Mouse (Mus musculus): ENCODE data around the gene Anapc7. TPM values are rescaled to one million over a fixed set of nuclear protein-coding genes. Genes with fewer than 3 reads are reported as not detected.
"Not testable (repeated sequence)": the region's sequence is repeated elsewhere in the genome, so short reads cannot be mapped to it uniquely, and the experiment has no call there.

Gene Anapc7
- polyA plus RNA-seq, 1 experiment: not detected

DNA sequence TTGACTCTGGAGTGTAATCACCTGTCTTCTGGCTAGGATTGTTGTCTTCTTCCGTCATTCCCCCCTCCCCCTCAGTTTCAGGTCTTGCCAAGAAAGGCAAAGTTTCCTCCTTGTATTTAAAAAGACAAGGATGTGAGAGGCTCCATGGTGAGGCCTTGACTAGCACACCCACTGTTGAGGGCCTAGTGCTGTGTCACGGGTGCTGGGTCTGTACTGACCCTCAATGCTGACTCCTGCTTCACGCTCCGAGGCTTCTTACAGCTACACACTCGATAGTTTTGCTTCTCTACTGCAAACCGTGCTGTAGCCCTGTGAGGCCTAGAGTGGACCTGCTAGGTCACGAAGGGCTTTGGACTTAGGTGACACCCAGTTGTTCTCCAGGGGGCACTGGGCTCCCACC is 30.7 kb downstream of the Anapc7 start:
- 76% methylated on average over 7 of the region's 7 CpGs for WGBS
- Histone ChIP-seq H3K27ac (ENCODE audit: insufficient read depth, low read depth, low read length) (no peak overlapping the region), H3K4me1 (ENCODE audit: control insufficient read depth, insufficient read depth, low read length) (peaks cover 10% of the 10 kb centered on the region; the same call in 1 of the 2 replicates), H3K4me3 (ENCODE audit: insufficient read depth, low read depth, low read length) (no peak overlapping the region)
- TF ChIP-seq CTCF (IDR thresholded peaks at IDR 0.05; ENCODE audit: insufficient read depth, low read depth, low read length): no peak
- no peak for TF ChIP-seq POLR2A (IDR thresholded peaks at IDR 0.05; ENCODE audit: insufficient read depth, low read depth, low read length)

DNA sequence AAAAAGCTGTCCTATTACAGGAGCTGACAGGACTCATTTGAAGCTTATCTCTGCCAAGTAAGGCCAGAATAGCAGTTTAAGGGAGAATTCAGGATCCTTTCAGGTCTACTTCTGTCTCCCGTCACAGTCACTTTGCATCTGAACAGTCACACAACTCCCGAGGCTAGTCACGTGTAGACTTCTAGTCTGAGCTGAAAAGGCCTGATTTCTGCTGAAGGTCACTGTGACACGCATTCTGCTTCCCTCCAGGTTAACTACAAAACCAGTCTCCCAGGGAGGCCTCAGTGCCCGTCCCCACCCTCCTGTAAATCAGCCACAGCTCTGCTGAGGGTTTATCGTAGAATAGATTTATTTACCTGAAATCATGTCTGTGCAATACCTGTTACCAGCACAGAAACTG is 31.7 kb downstream of the Anapc7 start:
- H3K4me1 ChIP-seq (ENCODE audit: control insufficient read depth, insufficient read depth, low read length): peaks cover 10% of the 10 kb centered on the region; the same call in 1 of the 2 replicates
- no peak overlapping the region for H3K27ac ChIP-seq (ENCODE audit: insufficient read depth, low read depth, low read length)
- TF ChIP-seq POLR2A (IDR thresholded peaks at IDR 0.05; ENCODE audit: insufficient read depth, low read depth, low read length) (no peak), CTCF (IDR thresholded peaks at IDR 0.05; ENCODE audit: insufficient read depth, low read depth, low read length) (no peak)
- H3K4me3 ChIP-seq (ENCODE audit: insufficient read depth, low read depth, low read length): no peak overlapping the region
- 71% methylated on average over 6 of the region's 6 CpGs for WGBS

DNA sequence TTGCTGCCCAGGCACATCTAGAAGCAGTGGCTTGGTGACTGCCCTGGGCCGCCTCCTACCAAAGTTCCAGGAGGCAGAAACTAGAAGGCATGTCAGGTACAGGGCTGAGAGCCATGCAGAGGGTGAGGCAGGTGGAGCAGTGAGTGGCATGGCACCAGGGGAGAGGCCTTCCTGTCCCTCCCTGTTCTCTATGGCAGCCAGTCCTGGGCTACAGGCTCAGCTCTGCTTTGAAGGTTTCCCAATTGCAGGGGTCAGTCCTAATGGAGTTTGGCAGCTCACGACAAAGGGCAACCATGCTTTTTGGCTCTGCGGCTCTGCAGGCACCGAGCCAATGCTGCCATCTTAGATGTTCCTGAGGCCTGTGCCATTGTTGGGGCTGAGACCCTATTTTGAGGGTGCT is 32.9 kb downstream of the Anapc7 start:
- Histone ChIP-seq H3K27ac (ENCODE audit: insufficient read depth, low read depth, low read length) (no peak overlapping the region), H3K4me1 (ENCODE audit: control insufficient read depth, insufficient read depth, low read length) (peaks cover 10% of the 10 kb centered on the region; the same call in 1 of the 2 replicates)

DNA sequence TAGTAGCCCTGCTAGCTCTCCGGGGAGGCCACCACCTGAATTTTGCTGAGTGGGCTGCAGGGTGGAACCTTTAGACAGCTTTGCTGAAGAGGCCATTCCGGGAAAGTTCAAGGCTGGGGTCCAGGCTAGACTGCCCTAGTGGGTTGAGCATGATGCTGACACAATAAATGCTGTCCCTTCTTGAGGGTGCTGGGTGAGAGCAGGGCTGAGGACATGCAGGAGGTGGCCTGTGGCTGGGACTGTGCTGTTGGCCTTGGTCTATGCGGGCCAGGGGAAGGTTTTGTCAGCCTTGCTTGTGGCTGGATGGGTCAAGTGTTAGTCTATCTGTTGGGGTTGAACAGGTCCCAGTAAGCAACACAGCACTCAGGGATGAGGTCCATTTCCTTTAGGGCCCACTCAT is 33.4 kb downstream of the Anapc7 start:
- no peak for TF ChIP-seq CTCF (IDR thresholded peaks at IDR 0.05; ENCODE audit: insufficient read depth, low read depth, low read length)
- TF ChIP-seq POLR2A (IDR thresholded peaks at IDR 0.05; ENCODE audit: insufficient read depth, low read depth, low read length): no peak
- H3K4me1 ChIP-seq (ENCODE audit: control insufficient read depth, insufficient read depth, low read length): peaks cover 8% of the 10 kb centered on the region; the same call in 1 of the 2 replicates
- no peak overlapping the region for H3K4me3 ChIP-seq (ENCODE audit: insufficient read depth, low read depth, low read length)
- WGBS: 86% methylated on average over 3 of the region's 3 CpGs
- no peak overlapping the region for H3K27ac ChIP-seq (ENCODE audit: insufficient read depth, low read depth, low read length)

More for the DNA sequence above, 32.9 kb downstream of the Anapc7 start:
- H3K4me3 ChIP-seq (ENCODE audit: insufficient read depth, low read depth, low read length): no peak overlapping the region
- TF ChIP-seq CTCF (IDR thresholded peaks at IDR 0.05; ENCODE audit: insufficient read depth, low read depth, low read length): no peak
- no peak for TF ChIP-seq POLR2A (IDR thresholded peaks at IDR 0.05; ENCODE audit: insufficient read depth, low read depth, low read length)
- WGBS: 63% methylated on average over 4 of the region's 4 CpGs

DNA sequence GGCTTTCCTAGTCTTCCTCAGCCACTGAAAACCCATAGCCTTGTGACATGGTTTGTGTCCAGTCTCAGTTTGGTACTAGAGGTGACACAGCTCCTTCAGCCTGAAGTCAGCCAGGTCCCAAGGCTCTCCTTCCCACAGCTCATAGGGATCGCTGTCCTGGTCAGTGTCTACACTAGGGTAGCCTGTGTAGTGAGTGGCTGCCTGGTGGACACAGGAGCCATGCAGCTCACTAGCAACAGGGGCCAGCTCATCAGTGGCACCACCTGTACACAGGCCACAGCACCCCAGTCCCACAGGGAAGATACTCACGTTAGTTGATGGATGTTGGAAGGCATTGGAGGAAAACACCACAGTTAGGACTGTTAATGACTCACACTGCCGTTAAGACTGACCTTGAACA is 34.1 kb downstream of the Anapc7 start:
- H3K27ac ChIP-seq (ENCODE audit: insufficient read depth, low read depth, low read length): no peak overlapping the region
- WGBS: 79% methylated on average over 3 of the region's 3 CpGs
- no peak overlapping the region for H3K4me3 ChIP-seq (ENCODE audit: insufficient read depth, low read depth, low read length)
- TF ChIP-seq CTCF (IDR thresholded peaks at IDR 0.05; ENCODE audit: insufficient read depth, low read depth, low read length) (no peak), POLR2A (IDR thresholded peaks at IDR 0.05; ENCODE audit: insufficient read depth, low read depth, low read length) (no peak)
- peaks cover 6% of the 10 kb centered on the region; the same call in 1 of the 2 replicates for H3K4me1 ChIP-seq (ENCODE audit: control insufficient read depth, insufficient read depth, low read length)

DNA sequence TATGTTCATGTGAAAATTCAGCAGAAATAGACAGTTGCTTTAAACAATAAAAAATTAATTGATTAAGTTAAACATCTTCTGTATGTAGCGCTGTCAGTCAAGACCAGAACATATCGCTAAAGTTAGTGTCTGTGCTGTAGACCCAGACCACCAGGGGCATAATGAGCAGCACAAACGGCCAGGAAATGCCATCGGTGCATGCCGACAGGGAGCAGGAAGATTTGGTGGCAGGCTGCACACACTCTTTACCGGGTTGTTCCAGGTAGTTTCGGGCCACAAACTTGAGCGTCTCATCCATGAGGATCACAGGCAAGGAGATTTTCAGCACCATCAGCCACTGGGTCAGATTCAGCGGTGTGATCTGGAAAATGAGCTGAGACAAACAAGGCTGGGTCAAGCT is 35.6 kb downstream of the Anapc7 start:
- H3K4me1 ChIP-seq (ENCODE audit: control insufficient read depth, insufficient read depth, low read length); H3K27ac ChIP-seq (ENCODE audit: insufficient read depth, low read depth, low read length); H3K4me3 ChIP-seq (ENCODE audit: insufficient read depth, low read depth, low read length): not testable (repeated sequence)
- WGBS: 75% methylated on average over 9 of the region's 9 CpGs

DNA sequence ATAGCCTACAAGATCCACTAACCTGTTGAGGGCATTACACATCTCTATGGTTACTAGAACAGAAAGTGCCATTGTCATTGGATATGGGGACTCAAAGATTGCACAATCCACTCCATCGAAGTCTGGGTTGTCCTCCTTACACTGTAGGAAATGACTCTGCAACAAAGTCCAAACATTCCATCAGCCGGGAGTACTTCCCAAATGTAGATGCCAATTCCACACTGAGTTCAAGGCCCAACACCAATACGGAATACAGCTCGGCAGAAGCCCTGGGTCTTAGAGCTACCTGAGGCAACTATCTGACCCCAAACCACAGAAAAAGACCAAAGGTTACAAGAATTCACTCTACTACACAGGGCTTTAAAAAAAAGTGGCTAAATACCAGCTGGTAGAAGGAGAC is 36.6 kb downstream of the Anapc7 start:
- 82% methylated on average over 4 of the region's 4 CpGs for WGBS
- H3K4me1 ChIP-seq (ENCODE audit: control insufficient read depth, insufficient read depth, low read length): no peaks in the 10 kb centered on the region; the same call in 1 of the 2 replicates
- no peak overlapping the region for H3K4me3 ChIP-seq (ENCODE audit: insufficient read depth, low read depth, low read length)
- no peak overlapping the region for H3K27ac ChIP-seq (ENCODE audit: insufficient read depth, low read depth, low read length)
- TF ChIP-seq CTCF (IDR thresholded peaks at IDR 0.05; ENCODE audit: insufficient read depth, low read depth, low read length) (no peak), POLR2A (IDR thresholded peaks at IDR 0.05; ENCODE audit: insufficient read depth, low read depth, low read length) (no peak)

DNA sequence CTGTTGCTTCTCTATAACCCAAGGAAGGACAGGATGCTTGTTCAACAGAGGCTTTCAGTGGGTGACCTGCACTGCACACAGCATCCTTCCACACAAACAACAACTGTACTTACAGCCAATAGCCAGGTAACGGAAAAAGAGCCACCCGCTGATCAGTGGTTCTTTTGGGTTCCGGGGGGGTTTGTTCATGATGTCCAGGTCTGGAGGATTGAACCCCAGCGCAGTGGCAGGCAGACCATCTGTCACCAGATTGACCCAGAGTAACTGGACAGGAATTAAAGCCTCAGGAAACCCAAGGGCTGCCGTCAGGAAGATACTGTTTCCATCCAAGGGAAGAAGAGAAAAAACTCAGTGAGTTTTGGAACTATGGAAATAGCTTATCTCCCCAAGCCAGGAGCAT is 37.8 kb downstream of the Anapc7 start:
- Histone ChIP-seq H3K4me1 (ENCODE audit: control insufficient read depth, insufficient read depth, low read length) (no peaks in the 10 kb centered on the region; the same call in 1 of the 2 replicates), H3K27ac (ENCODE audit: insufficient read depth, low read depth, low read length) (no peak overlapping the region), H3K4me3 (ENCODE audit: insufficient read depth, low read depth, low read length) (no peak overlapping the region)
- 93% methylated on average over 5 of the region's 5 CpGs for WGBS
- TF ChIP-seq POLR2A (IDR thresholded peaks at IDR 0.05; ENCODE audit: insufficient read depth, low read depth, low read length) (no peak), CTCF (IDR thresholded peaks at IDR 0.05; ENCODE audit: insufficient read depth, low read depth, low read length) (no peak)

DNA sequence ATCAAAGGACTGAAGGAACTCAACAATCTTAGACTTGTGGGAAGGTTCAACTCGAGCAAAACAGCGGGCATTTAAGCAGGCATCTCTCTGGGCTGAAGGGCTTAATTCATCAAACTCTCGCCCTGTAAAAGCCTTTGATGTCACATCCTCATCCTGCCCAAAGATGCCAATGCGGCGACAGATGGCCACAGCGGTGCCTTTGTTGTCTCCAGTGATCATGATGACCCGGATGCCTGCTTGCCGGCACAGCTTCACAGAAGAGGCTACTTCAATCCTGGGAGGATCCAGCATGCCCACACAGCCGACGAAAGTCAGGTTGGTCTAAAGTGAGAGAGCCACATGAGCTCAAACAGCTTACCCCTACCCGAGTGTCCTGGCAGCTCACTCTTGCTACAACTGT is 39.2 kb downstream of the Anapc7 start:
- 76% methylated on average over 11 of the region's 11 CpGs for WGBS
- TF ChIP-seq CTCF (IDR thresholded peaks at IDR 0.05; ENCODE audit: insufficient read depth, low read depth, low read length): no peak
- no peak for TF ChIP-seq POLR2A (IDR thresholded peaks at IDR 0.05; ENCODE audit: insufficient read depth, low read depth, low read length)
- Histone ChIP-seq H3K27ac (ENCODE audit: insufficient read depth, low read depth, low read length) (no peak overlapping the region), H3K4me1 (ENCODE audit: control insufficient read depth, insufficient read depth, low read length) (no peaks in the 10 kb centered on the region), H3K4me3 (ENCODE audit: insufficient read depth, low read depth, low read length) (no peak overlapping the region)

DNA sequence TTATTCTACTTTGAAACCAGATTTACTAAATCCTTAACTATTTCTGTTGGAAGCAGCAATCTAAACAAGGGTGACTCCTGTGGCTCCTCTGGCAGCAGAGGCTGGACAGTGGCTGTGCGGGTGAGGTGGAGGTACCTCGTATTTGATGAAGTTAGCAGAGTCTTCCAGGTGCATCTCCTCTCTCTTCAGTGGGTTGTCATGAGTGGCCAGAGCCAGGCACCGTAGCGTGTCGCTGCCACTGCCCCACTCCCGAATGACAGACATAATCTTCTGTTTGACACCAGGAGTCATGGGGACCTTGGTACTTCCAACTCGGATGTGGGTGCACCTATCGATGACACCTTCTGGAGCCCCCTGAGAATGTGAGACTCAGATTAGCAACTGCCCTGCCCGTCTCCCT is 39.9 kb downstream of the Anapc7 start:
- WGBS: 88% methylated on average over 9 of the region's 9 CpGs
- no peak for TF ChIP-seq CTCF (IDR thresholded peaks at IDR 0.05; ENCODE audit: insufficient read depth, low read depth, low read length)
- TF ChIP-seq POLR2A (IDR thresholded peaks at IDR 0.05; ENCODE audit: insufficient read depth, low read depth, low read length): no peak
- Histone ChIP-seq H3K4me3 (ENCODE audit: insufficient read depth, low read depth, low read length) (no peak overlapping the region), H3K4me1 (ENCODE audit: control insufficient read depth, insufficient read depth, low read length) (no peaks in the 10 kb centered on the region), H3K27ac (ENCODE audit: insufficient read depth, low read depth, low read length) (no peak overlapping the region)
